Mouse (Mus musculus): ENCODE data around the gene Pnpla6.

Pnpla6 gene

GRCm38 (mm10) chr8:3515260-3515671 lies at the start of gene Pnpla6:
Gene Pnpla6 (plus strand): TSS chr8:3515384.
- DNase-seq, result peak; percentile 92 to 93

GRCm38 (mm10) chr8:3467006-3467885 lies 47.9 kb upstream of the Pnpla6 start, which contains the start of gene Pex11g:
Gene Pex11g (minus strand): TSS chr8:3467680.
- DNase-seq, result peak; percentile 97 to 98

- DNase-seq, result no peak
These were observed 47.2 kb upstream of the Pnpla6 start for GRCm38 (mm10) chr8:3467886-3468545.

- DNase-seq, result no peak
These were observed 46.3 kb upstream of the Pnpla6 start for GRCm38 (mm10) chr8:3468838-3469237.

GRCm38 (mm10) chr8:3470562-3470961 lies 44.6 kb upstream of the Pnpla6 start, which contains the start of gene Tex45:
Gene Tex45 (plus strand): TSS chr8:3470862.
- no peak for DNase-seq

GRCm38 (mm10) chr8:3475715-3476429 lies 39.3 kb upstream of the Pnpla6 start:
- DNase-seq, result no peak

- DNase-seq, result no peak
These were observed 34.9 kb upstream of the Pnpla6 start for GRCm38 (mm10) chr8:3480221-3480785.

- DNase-seq, result no peak
These were observed 33.6 kb upstream of the Pnpla6 start for GRCm38 (mm10) chr8:3481605-3482004.

GRCm38 (mm10) chr8:3482240-3482740 lies 32.9 kb upstream of the Pnpla6 start:
- DNase-seq, result no peak

- DNase-seq, result no peak
These were observed 31.6 kb upstream of the Pnpla6 start for GRCm38 (mm10) chr8:3483546-3483945.

GRCm38 (mm10) chr8:3485192-3485591 lies 30.0 kb upstream of the Pnpla6 start:
- no peak for DNase-seq

GRCm38 (mm10) chr8:3492901-3493844 lies 22.0 kb upstream of the Pnpla6 start, which contains the start of gene Zfp358:
Gene Zfp358 (plus strand): TSS chr8:3493138.
- peak; percentile 78 to 83 for DNase-seq

GRCm38 (mm10) chr8:3493845-3494208 lies 21.4 kb upstream of the Pnpla6 start:
- DNase-seq, result no peak

GRCm38 (mm10) chr8:3495578-3496427 lies 19.4 kb upstream of the Pnpla6 start:
- peak in 1 of 2 experiments; percentile 19 for DNase-seq

GRCm38 (mm10) chr8:3496428-3496748 lies 18.8 kb upstream of the Pnpla6 start:
- DNase-seq, result no peak

- no peak for DNase-seq
These were observed 16.6 kb upstream of the Pnpla6 start for GRCm38 (mm10) chr8:3498583-3498982.

GRCm38 (mm10) chr8:3499751-3500150 lies 15.4 kb upstream of the Pnpla6 start:
- DNase-seq, result no peak

GRCm38 (mm10) chr8:3500235-3501090 lies 14.7 kb upstream of the Pnpla6 start, which contains the start of gene Mcoln1:
Gene Mcoln1 (plus strand): TSS chr8:3500457.
- peak; percentile 98 to 99 for DNase-seq

- no peak for DNase-seq
These were observed 13.0 kb upstream of the Pnpla6 start for GRCm38 (mm10) chr8:3502217-3502616.

All from cerebellum, adult 18-20 months (tissue).